Mouse (Mus musculus) heart, embryonic 11.5 days (tissue): ENCODE data around the gene Lurap1. TPM values are rescaled to one million over a fixed set of nuclear protein-coding genes. Genes with fewer than 3 reads are reported as not detected.

Source experiments
- ATAC-seq: fragments of 200-750 bp; cut with Nextera tagmentation; replicated peaks from 2 replicates; pipeline ENCODE4 v1.8.0; 2017; ENCODE audit warnings: moderate library complexity; ENCODE audit not compliant: insufficient number of reproducible peaks, low FRiP score, low TSS enrichment
- H3K27ac ChIP-seq: fragments of 300-500 bp; sonication (generic); 2 replicates; pipeline ENCODE4 v1.5.1; 2014; ENCODE audit warnings: mild to moderate bottlenecking, low read depth, low read length
- H3K27me3 ChIP-seq: fragments of 300-500 bp; sonication (generic); 2 replicates; pipeline ENCODE4 v1.6.1; 2014; ENCODE audit warnings: mild to moderate bottlenecking, low read length, mixed read lengths; ENCODE audit not compliant: control insufficient read depth, insufficient read depth
- H3K36me3 ChIP-seq: fragments of 300-500 bp; sonication (generic); 2 replicates; pipeline ENCODE4 v1.6.1; 2014; ENCODE audit warnings: mild to moderate bottlenecking, low read length, moderate library complexity, mixed read lengths; ENCODE audit not compliant: control insufficient read depth, insufficient read depth
- H3K4me1 ChIP-seq: fragments of 300-500 bp; sonication (generic); 2 replicates; pipeline ENCODE4 v1.6.1; 2014; ENCODE audit warnings: low read length; ENCODE audit not compliant: control insufficient read depth, insufficient read depth
- H3K4me2 ChIP-seq: fragments of 300-500 bp; sonication (generic); 2 replicates; pipeline ENCODE4 v1.6.1; 2014; ENCODE audit warnings: mild to moderate bottlenecking, moderate library complexity
- H3K4me3 ChIP-seq: fragments of 300-500 bp; sonication (generic); 2 replicates; pipeline ENCODE4 v1.5.1; 2014; ENCODE audit warnings: low read depth, low read length
- H3K9ac ChIP-seq: fragments of 300-500 bp; sonication (generic); 2 replicates; pipeline ENCODE4 v1.6.1; 2014; ENCODE audit warnings: mild to moderate bottlenecking, low read depth, low read length, moderate library complexity
- H3K9me3 ChIP-seq: fragments of 300-500 bp; sonication (generic); replicated peaks from 2 replicates; pipeline ENCODE4 v1.6.1; 2016; ENCODE audit warnings: low read length; ENCODE audit not compliant: control insufficient read depth
- whole genome bisulfite sequencing: fragments of 180-500 bp; shearing (Covaris S2); extraction: QIAGEN DNeasy Blood & Tissue Kit; methylation state at CpG from one replicate; pipeline ENCODE4 v1.1.7; 2014; ENCODE audit not compliant: insufficient replicate concordance; 5-methylcytosine and 5-hydroxymethylcytosine counted together
- polyA plus RNA-seq: library from polyadenylated mRNA; unstranded; fragments of >200 nt; fragmentation: Nextera tagmentation; extraction: Ambion mirVana; gene quantifications from 2 replicates; pipeline ENCODE4 v1.2.1, GENCODE M21; 2014

Gene Lurap1
- polyA plus RNA-seq, 1 experiment from 2014 or later, result 2.3 TPM

- WGBS, result 13% methylated on average over 4 of the region's 4 CpGs
- peaks cover 28% of the 10 kb centered on the region for H3K36me3 ChIP-seq
- no peaks in the 10 kb centered on the region for H3K9me3 ChIP-seq
- H3K9ac ChIP-seq, result peak overlapping the region; percentile 96
- peak overlapping the region; percentile 90 for H3K4me3 ChIP-seq
- ATAC-seq, result 0 out of 2 replicates have a peak, but pooled peaks have one; percentile 1
- peak overlapping the region; percentile 88 for H3K27ac ChIP-seq
- H3K4me1 ChIP-seq, result peaks cover 6% of the 10 kb centered on the region
- no peaks in the 10 kb centered on the region for H3K27me3 ChIP-seq
- H3K4me2 ChIP-seq, result peak overlapping the region; percentile 81
Measured at GRCm38 (mm10) chr4:116150862-116151221, 296 bp downstream of the Lurap1 start.

GRCm38 (mm10) chr4:116150156-116150861 lies 829 bp downstream of the Lurap1 start:
- ATAC-seq, result peak; percentile 84
- H3K9me3 ChIP-seq, result no peaks in the 10 kb centered on the region
- under 1% methylated on average over 59 of the region's 73 CpGs for WGBS
- no peaks in the 10 kb centered on the region for H3K27me3 ChIP-seq
- peak overlapping the region; percentile 88 for H3K27ac ChIP-seq
- peak overlapping the region; percentile 90 for H3K4me3 ChIP-seq
- H3K4me1 ChIP-seq, result peaks cover 6% of the 10 kb centered on the region
- peak overlapping the region; percentile 96 for H3K9ac ChIP-seq
- H3K4me2 ChIP-seq, result peak overlapping the region; percentile 81
- H3K36me3 ChIP-seq, result peaks cover 23% of the 10 kb centered on the region

- Histone ChIP-seq H3K36me3 (peaks cover 18% of the 10 kb centered on the region), H3K27ac (peak overlapping the region; percentile 88), H3K9me3 (no peaks in the 10 kb centered on the region), H3K27me3 (no peaks in the 10 kb centered on the region), H3K4me3 (peak overlapping the region; percentile 90), H3K4me2 (peak overlapping the region; percentile 81), H3K9ac (peak overlapping the region; percentile 96), H3K4me1 (peaks cover 6% of the 10 kb centered on the region)
- ATAC-seq, result no peak
- WGBS, result 14% methylated on average over 6 of the region's 6 CpGs
Measured at GRCm38 (mm10) chr4:116149812-116150155, 1.4 kb downstream of the Lurap1 start.

- H3K4me1 ChIP-seq, result peaks cover 5% of the 10 kb centered on the region; the same call in 1 of the 2 replicates
- WGBS, result under 1% methylated on average over 47 of the region's 47 CpGs
- H3K27ac ChIP-seq, result no peak overlapping the region
- peaks cover 6% of the 10 kb centered on the region; the same call in 1 of the 2 replicates for H3K27me3 ChIP-seq
- no peaks in the 10 kb centered on the region for H3K36me3 ChIP-seq
- H3K4me2 ChIP-seq, result peak overlapping the region; percentile 80
- H3K4me3 ChIP-seq, result peak overlapping the region; percentile 63
- ATAC-seq, result peak; percentile 53
- H3K9me3 ChIP-seq, result no peaks in the 10 kb centered on the region
- H3K9ac ChIP-seq, result peak overlapping the region; percentile 71
Measured at GRCm38 (mm10) chr4:116143891-116144717, 7.0 kb downstream of the Lurap1 start.

- 4% methylated on average over 7 of the region's 7 CpGs for WGBS
- Histone ChIP-seq H3K4me2 (peak overlapping the region; percentile 80), H3K9ac (no peak overlapping the region), H3K4me1 (peaks cover 5% of the 10 kb centered on the region; the same call in 1 of the 2 replicates), H3K27ac (no peak overlapping the region), H3K36me3 (no peaks in the 10 kb centered on the region), H3K9me3 (no peaks in the 10 kb centered on the region), H3K27me3 (peaks cover 6% of the 10 kb centered on the region; the same call in 1 of the 2 replicates), H3K4me3 (peak overlapping the region; percentile 63)
- ATAC-seq, result no peak
Measured at GRCm38 (mm10) chr4:116143317-116143811, 7.8 kb downstream of the Lurap1 start.

GRCm38 (mm10) chr4:116142269-116142668 lies 8.9 kb downstream of the Lurap1 start:
- no peak overlapping the region for H3K4me2 ChIP-seq
- 78% methylated on average over 7 of the region's 7 CpGs for WGBS
- H3K4me1 ChIP-seq, result peaks cover 5% of the 10 kb centered on the region; the same call in 1 of the 2 replicates
- H3K4me3 ChIP-seq, result no peak overlapping the region
- no peaks in the 10 kb centered on the region for H3K9me3 ChIP-seq
- no peak for ATAC-seq
- H3K27me3 ChIP-seq, result peaks cover 6% of the 10 kb centered on the region; the same call in 1 of the 2 replicates
- no peak overlapping the region for H3K9ac ChIP-seq
- no peaks in the 10 kb centered on the region for H3K36me3 ChIP-seq
- no peak overlapping the region for H3K27ac ChIP-seq

GRCm38 (mm10) chr4:116141736-116142135 lies 9.4 kb downstream of the Lurap1 start:
- Histone ChIP-seq H3K27me3 (peaks cover 6% of the 10 kb centered on the region; the same call in 1 of the 2 replicates), H3K9me3 (no peaks in the 10 kb centered on the region), H3K4me3 (no peak overlapping the region), H3K27ac (no peak overlapping the region), H3K4me1 (peaks cover 5% of the 10 kb centered on the region; the same call in 1 of the 2 replicates), H3K36me3 (no peaks in the 10 kb centered on the region), H3K4me2 (no peak overlapping the region), H3K9ac (no peak overlapping the region)
- ATAC-seq, result no peak
- 61% methylated on average over 1 of the region's 1 CpGs for WGBS

- Histone ChIP-seq H3K4me2 (no peak overlapping the region), H3K36me3 (no peaks in the 10 kb centered on the region), H3K27ac (no peak overlapping the region), H3K4me1 (peaks cover 5% of the 10 kb centered on the region; the same call in 1 of the 2 replicates), H3K4me3 (no peak overlapping the region), H3K9me3 (no peaks in the 10 kb centered on the region), H3K27me3 (peaks cover 6% of the 10 kb centered on the region; the same call in 1 of the 2 replicates), H3K9ac (no peak overlapping the region)
- no peak for ATAC-seq
- 71% methylated on average over 7 of the region's 7 CpGs for WGBS
Measured at GRCm38 (mm10) chr4:116140801-116141574, 10.2 kb downstream of the Lurap1 start.
